Mouse (Mus musculus) testis, adult 2 months (tissue): ENCODE results near the gene Rell1.

ENCODE experiments used
- CTCF ChIP-seq: fragments of 200-500 bp; IDR thresholded peaks from 2 replicates; pipeline ENCODE4 v1.5.1; 2012; ENCODE audit warnings: low read depth, mild to moderate bottlenecking, inconsistent platforms, low read length, moderate library complexity; ENCODE audit not compliant: control insufficient read depth, insufficient read depth, insufficient replicate concordance
- POLR2A ChIP-seq: fragments of 200-500 bp; IDR thresholded peaks from 2 replicates; pipeline ENCODE4 v1.6.1; 2012; ENCODE audit warnings: low read depth, mild to moderate bottlenecking, inconsistent platforms, low read length, moderate library complexity; ENCODE audit not compliant: control insufficient read depth

DNA sequence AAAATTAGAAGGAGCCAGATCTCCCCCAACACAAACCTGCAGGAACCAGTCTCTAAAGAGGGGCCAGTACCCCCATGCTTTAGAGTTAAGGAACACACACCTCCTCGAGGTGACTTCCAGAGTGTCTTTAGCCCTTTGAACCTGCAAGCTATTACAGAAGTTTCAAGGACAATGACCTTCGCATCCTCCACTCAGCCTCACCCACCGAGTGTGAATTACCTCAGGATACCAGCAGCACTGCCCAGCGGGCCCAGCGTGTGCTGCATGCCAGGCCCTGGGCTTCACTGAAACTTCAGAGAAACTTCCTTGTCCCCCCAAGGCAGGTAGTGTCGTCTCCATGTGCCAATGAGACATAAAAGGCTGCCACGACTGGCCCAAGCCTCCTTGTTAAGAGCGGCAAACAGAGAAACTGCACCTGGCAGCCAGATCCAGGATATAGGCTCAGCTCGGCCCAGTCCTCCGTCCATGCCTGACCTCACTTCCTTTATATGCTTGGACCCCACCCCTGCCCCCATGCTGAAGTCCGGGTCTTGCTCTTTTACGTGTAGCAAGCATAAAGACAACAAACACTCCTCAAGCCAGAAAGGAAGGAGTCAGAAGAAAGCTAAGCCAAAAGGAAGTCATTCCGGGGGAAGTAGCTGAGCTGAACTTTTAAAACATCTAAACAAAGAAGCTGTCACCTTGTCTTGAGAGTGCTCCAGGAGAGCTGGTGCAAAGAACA is 45.2 kb downstream of the Rell1 start:
- no peak for TF ChIP-seq CTCF
- TF ChIP-seq POLR2A, result no peak
